Mouse (Mus musculus): ENCODE measurements at regions not wholly inside any gene's neighbourhood (a gene's known extent, or its start where the extent isn't known, plus 50 kb on each side); places are given as distances from the start of the nearest gene placed in this dataset.

GRCm38 (mm10) chr12:13159346-13160055, 89.5 kb downstream of the Ddx1 start:
- TF ChIP-seq USF2 (IDR thresholded peaks at IDR 0.05; ENCODE audit: borderline replicate concordance in 1 of 2, insufficient read depth in 1 of 2, low read depth in 1 of 2, low read length in 2 of 2) (no peak), ZC3H11A (IDR thresholded peaks at IDR 0.05; ENCODE audit: low read depth, low read length) (no peak), MXI1 (IDR thresholded peaks at IDR 0.05; ENCODE audit: low read depth, low read length) (no peak), POLR2A (IDR thresholded peaks at IDR 0.05; ENCODE audit: control insufficient read depth in 1 of 2, insufficient read depth in 1 of 2, low read depth in 1 of 2, low read length in 2 of 2, poor library complexity in 1 of 2) (no peak), MAFK (IDR thresholded peaks at IDR 0.05; ENCODE audit: borderline replicate concordance, low read depth, low read length) (no peak), GABPA (IDR thresholded peaks at IDR 0.05; ENCODE audit: low read depth, low read length) (no peak), E2F4 (IDR thresholded peaks at IDR 0.05; ENCODE audit: borderline replicate concordance, low read depth, low read length) (no peak), GATA1 (IDR thresholded peaks at IDR 0.05; ENCODE audit: low read depth, low read length) (no peak)

Measured in MEL (cell line).